Mouse (Mus musculus) bone marrow, adult 2 months (tissue): Measurements from ENCODE around the gene Nup188. TPM values are rescaled to one million over a fixed set of nuclear protein-coding genes. Genes with fewer than 3 reads are reported as not detected.

Experiments used
- H3K27ac ChIP-seq: fragments of 200-500 bp; 2 replicates; pipeline ENCODE4 v1.5.1; 2012; ENCODE audit warnings: low read depth, mild to moderate bottlenecking, control low read depth, inconsistent platforms, low read length; ENCODE audit not compliant: control insufficient read depth, poor library complexity, insufficient read depth
- H3K4me1 ChIP-seq: fragments of 200-500 bp; 2 replicates; pipeline ENCODE4 v1.6.1; 2011; ENCODE audit warnings: low read length; ENCODE audit not compliant: control insufficient read depth, insufficient read depth
- H3K4me3 ChIP-seq: fragments of 200-500 bp; replicated peaks from 2 replicates; pipeline ENCODE3; 2011; ENCODE audit warnings: mild to moderate bottlenecking, low read depth, low read length, control low read depth; ENCODE audit not compliant: control insufficient read depth
- CTCF ChIP-seq: fragments of 200-500 bp; IDR thresholded peaks from 2 replicates; pipeline ENCODE4 v1.5.1; 2011; ENCODE audit warnings: low read length, control low read depth; ENCODE audit not compliant: control insufficient read depth, insufficient read depth
- POLR2A ChIP-seq: fragments of 200-500 bp; IDR thresholded peaks from 2 replicates; pipeline ENCODE4 v1.6.1; 2011; ENCODE audit warnings: low read depth, mild to moderate bottlenecking, control low read depth, low read length, borderline replicate concordance; ENCODE audit not compliant: control insufficient read depth
- WGBS: fragments of 180-500 bp; shearing (Covaris S2); methylation state at CpG from one replicate; pipeline ENCODE4 v1.1.7; 2018; 5-methylcytosine and 5-hydroxymethylcytosine counted together
- polyA plus RNA-seq: library from polyadenylated mRNA; stranded (reverse); fragments of >200 nt; gene quantifications from 2 replicates; pipeline ENCODE4 v1.2.4, GENCODE M21; 2011; ENCODE audit warnings: low replicate concordance; ENCODE audit not compliant: missing spikeins, insufficient read depth, insufficient read length

The Nup188 gene
- polyA plus RNA-seq, 1 experiment = 27.3 TPM

- 76% methylated on average over 3 of the region's 3 CpGs for WGBS
- H3K4me3 ChIP-seq = no peak overlapping the region
- TF ChIP-seq CTCF (no peak), POLR2A (no peak)
- H3K27ac ChIP-seq = no peak overlapping the region
- no peaks in the 10 kb centered on the region for H3K4me1 ChIP-seq
Observed at GRCm38 (mm10) chr2:30299525-30299924, 13.3 kb downstream of the Nup188 start.

- Histone ChIP-seq H3K4me3 (no peak overlapping the region), H3K4me1 (no peaks in the 10 kb centered on the region), H3K27ac (no peak overlapping the region)
- no peak for TF ChIP-seq CTCF
- no peak for TF ChIP-seq POLR2A
- WGBS = 90% methylated on average over 5 of the region's 5 CpGs
Observed at GRCm38 (mm10) chr2:30299966-30300365, 13.8 kb downstream of the Nup188 start.

GRCm38 (mm10) chr2:30306087-30306486, 19.9 kb downstream of the Nup188 start:
- WGBS = 73% methylated on average over 7 of the region's 7 CpGs

GRCm38 (mm10) chr2:30309351-30309750, 23.2 kb downstream of the Nup188 start:
- peak overlapping the region; percentile 69 for H3K27ac ChIP-seq
- 68% methylated on average over 3 of the region's 3 CpGs for WGBS
- TF ChIP-seq POLR2A (no peak), CTCF (no peak)
- H3K4me3 ChIP-seq = no peak overlapping the region
- H3K4me1 ChIP-seq = peaks cover 2% of the 10 kb centered on the region; the same call in 1 of the 2 replicates

More at GRCm38 (mm10) chr2:30306087-30306486, 19.9 kb downstream of the Nup188 start:
- no peak overlapping the region for H3K27ac ChIP-seq
- no peak for TF ChIP-seq POLR2A
- no peak for TF ChIP-seq CTCF
- peaks cover 2% of the 10 kb centered on the region; the same call in 1 of the 2 replicates for H3K4me1 ChIP-seq
- no peak overlapping the region for H3K4me3 ChIP-seq

- H3K27ac ChIP-seq = no peak overlapping the region
- TF ChIP-seq POLR2A = no peak
- no peak for TF ChIP-seq CTCF
- peaks cover 2% of the 10 kb centered on the region; the same call in 1 of the 2 replicates for H3K4me1 ChIP-seq
- no peak overlapping the region for H3K4me3 ChIP-seq
- WGBS = 90% methylated on average over 2 of the region's 2 CpGs
Observed at GRCm38 (mm10) chr2:30311481-30311880, 25.3 kb downstream of the Nup188 start.

GRCm38 (mm10) chr2:30316136-30316535, 29.9 kb downstream of the Nup188 start:
- no peak for TF ChIP-seq POLR2A
- no peak for TF ChIP-seq CTCF
- Histone ChIP-seq H3K4me3 (no peak overlapping the region), H3K27ac (no peak overlapping the region), H3K4me1 (no peaks in the 10 kb centered on the region)
- WGBS = 81% methylated on average over 4 of the region's 4 CpGs

GRCm38 (mm10) chr2:30316955-30317354, 30.8 kb downstream of the Nup188 start:
- Histone ChIP-seq H3K4me1 (no peaks in the 10 kb centered on the region), H3K4me3 (no peak overlapping the region), H3K27ac (no peak overlapping the region)
- 88% methylated on average over 5 of the region's 5 CpGs for WGBS
- TF ChIP-seq POLR2A (no peak), CTCF (no peak)

- TF ChIP-seq CTCF (no peak), POLR2A (no peak)
- no peak overlapping the region for H3K4me3 ChIP-seq
- H3K27ac ChIP-seq = no peak overlapping the region
- 86% methylated on average over 4 of the region's 4 CpGs for WGBS
- no peaks in the 10 kb centered on the region for H3K4me1 ChIP-seq
Observed at GRCm38 (mm10) chr2:30319260-30319659, 33.1 kb downstream of the Nup188 start.

- Histone ChIP-seq H3K27ac (no peak overlapping the region), H3K4me3 (no peak overlapping the region), H3K4me1 (no peaks in the 10 kb centered on the region)
- TF ChIP-seq POLR2A = no peak
- TF ChIP-seq CTCF = no peak
- whole genome bisulfite sequencing = 92% methylated on average over 7 of the region's 7 CpGs
Observed at GRCm38 (mm10) chr2:30323111-30323510, 36.9 kb downstream of the Nup188 start.
